Mouse (Mus musculus) urinary bladder, postnatal 4 days (tissue): ENCODE measurements at regions not wholly inside any gene's neighbourhood (a gene's known extent, or its start where the extent isn't known, plus 50 kb on each side); places are given as distances from the start of the nearest gene placed in this dataset.

ENCODE experiments used
- DNase-seq, 2 experiments: peaks; one replicate each; pipeline ENCODE4 v3.0.0; 2021 to 2022; ENCODE audit warnings: low spot score in 2 of 2

DNA sequence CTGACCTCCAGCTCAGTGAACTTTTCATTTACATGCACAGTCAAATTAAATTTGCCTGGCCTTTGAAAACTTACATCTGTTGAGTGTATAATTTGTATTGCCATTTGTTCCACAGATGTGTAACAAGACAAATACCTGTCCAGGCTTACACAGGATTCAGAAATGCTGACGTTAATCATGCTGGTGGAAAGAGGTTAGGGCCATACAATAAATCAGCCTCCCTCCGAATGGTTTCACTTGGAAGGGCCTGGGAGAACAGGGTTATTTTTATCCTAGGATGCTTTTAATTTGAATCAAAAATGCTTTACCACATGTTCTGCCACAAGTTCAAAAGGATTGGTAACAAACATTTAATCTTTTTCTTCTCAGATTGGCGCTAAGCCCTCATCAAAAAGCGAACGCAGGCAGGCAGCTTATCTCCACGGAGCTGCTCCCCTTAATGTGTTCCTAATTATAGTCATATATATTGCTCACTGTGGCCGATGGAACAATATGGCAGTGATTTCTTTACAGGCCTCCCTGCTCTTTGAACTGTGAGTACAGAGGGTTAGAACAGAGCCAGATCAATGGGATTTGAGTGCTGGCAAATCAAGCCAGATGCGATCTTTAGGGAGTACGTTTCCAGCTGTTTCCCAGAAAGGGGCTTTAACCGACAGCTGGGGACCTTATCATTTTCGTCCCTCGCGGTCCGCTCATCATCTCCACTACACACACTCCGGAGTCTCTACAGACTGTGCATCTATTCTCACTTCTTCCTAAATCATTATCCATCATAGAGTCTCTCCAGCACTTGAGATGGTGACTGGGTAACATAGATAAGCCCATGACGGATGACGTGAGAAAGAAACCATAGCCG lies 313.9 kb downstream of the Ndfip2 start:
- DNase-seq: no peak

GRCm38 (mm10) chr14:105570156-105570555 lies 311.8 kb downstream of the Ndfip2 start:
- no peak for DNase-seq

GRCm38 (mm10) chr14:105565827-105566226 lies 307.5 kb downstream of the Ndfip2 start:
- no peak for DNase-seq

GRCm38 (mm10) chr14:105562843-105563242 lies 304.5 kb downstream of the Ndfip2 start:
- no peak for DNase-seq

GRCm38 (mm10) chr14:105556813-105557212 lies 298.4 kb downstream of the Ndfip2 start:
- no peak for DNase-seq

GRCm38 (mm10) chr14:105544066-105544465 lies 285.7 kb downstream of the Ndfip2 start:
- no peak for DNase-seq

GRCm38 (mm10) chr14:105542486-105543145 lies 284.2 kb downstream of the Ndfip2 start:
- no peak for DNase-seq

DNA sequence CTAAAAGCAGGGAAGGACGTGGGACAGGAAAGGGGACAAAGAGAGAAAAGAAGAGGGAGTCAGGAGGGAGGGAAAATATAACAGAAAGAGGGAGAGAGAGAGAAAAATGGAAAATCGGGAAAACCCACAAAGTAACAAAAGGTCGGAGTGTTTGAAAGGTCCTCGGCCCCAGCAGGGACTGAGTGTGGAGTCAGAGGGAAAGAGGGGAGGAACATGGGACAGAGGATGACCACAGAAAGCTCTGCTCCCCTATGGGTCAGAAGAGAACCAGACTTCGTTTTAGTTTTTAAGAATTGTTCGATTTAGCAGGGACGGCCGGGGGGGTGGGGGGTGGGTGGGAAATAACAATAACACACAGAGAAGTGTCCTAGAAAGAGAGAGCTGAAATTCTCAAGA lies 283.7 kb downstream of the Ndfip2 start:
- DNase-seq: no peak

- DNase-seq: no peak
These were observed 273.9 kb downstream of the Ndfip2 start for GRCm38 (mm10) chr14:105532168-105532745.

GRCm38 (mm10) chr14:105528107-105528506 lies 269.7 kb downstream of the Ndfip2 start:
- no peak for DNase-seq

DNA sequence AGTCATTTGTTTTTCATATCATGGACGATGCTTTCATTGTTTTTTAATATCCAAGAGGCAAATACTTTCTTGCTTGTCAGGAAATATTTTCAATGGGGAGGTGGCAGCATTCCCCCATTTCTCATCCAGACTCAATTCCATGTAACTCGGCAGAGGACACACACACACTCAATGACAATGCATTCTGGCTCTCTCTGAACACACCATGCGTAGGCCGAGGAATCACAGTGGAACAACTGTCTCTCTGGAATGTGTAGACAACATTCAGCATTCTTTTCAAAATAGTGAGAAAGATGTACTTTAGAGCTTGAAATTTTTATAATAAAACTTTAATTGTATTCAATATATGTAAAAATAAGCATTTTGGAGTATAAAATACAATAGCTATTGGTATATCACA lies 265.5 kb downstream of the Ndfip2 start:
- no peak for DNase-seq

DNA sequence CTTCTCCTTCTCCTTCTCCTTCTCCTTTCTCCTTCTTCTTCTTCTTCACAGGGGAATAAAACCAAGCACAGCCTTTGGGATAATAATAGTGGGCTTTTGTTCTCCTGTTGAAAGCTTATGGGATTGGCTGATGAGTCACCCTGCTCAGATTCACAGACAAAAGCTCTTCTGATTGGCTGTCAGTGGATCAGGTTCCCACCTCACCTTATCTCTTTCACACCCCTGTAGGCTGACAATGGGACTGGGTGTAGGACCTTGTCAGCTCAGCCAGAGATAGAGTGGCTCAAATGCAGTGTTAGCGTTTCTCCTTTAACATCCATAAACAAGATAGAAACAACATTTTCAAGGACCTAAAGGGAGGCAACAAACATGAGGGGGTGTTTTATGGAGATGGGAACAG lies 263.9 kb downstream of the Ndfip2 start:
- DNase-seq: no peak

- DNase-seq: no peak
These were observed 260.3 kb downstream of the Ndfip2 start for GRCm38 (mm10) chr14:105518706-105519105.

GRCm38 (mm10) chr14:105514413-105514812 lies 256.0 kb downstream of the Ndfip2 start:
- DNase-seq: no peak

DNA sequence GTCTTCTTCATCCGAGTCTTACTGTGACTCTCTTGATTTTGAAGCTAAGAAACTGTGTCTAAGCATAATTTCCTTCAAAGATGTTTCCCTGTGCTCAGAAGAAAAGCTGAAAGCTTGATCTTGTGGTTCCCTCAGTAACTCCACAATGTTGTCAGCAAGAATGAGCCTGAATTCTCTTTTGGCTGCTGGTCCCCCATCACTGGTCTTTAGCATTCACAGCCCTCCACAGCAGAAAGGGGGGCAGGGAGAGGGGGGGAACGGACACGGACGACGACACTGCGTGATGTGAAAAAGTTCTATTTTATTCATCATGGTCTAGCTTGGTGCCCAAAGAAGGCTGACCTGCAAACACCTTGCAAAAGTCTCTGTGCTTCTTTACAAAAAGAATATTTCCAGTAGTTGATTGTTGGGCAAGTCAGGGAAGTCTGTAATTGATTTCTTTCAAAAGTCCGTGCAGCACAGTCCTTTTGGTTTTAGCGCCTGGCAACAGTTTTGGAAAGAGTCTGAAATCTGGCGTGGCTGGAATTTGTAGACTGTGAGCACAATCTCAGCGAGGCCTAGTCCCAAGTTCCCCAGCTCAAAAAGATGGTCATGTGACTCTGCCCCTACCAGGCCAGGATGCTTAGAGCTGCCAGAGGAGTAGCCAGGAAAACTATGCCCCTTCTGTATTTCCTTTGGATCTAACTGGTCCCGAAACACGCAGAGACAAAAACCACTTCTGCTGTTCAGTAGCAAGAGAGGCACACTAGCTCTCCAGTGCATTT lies 254.7 kb downstream of the Ndfip2 start:
- no peak for DNase-seq

DNA sequence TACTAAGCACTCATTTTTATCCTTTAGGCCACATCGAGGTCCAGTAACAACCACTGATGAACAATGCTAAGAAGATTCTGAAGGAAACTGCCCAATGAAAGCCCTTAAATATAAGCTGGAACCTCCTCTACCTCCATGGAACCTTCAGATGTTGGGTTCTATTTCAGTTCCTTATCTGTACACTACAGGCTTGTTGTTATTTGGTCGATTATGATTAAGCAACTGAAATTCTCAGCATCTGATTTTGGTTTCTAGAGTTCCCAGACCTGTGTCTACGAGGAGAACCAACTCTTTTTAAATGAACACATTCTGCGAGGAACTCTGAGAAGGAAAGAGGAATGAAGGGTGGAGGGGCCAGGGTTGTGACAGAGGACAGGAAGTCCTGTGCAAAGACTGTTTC lies 253.5 kb downstream of the Ndfip2 start:
- no peak for DNase-seq

DNA sequence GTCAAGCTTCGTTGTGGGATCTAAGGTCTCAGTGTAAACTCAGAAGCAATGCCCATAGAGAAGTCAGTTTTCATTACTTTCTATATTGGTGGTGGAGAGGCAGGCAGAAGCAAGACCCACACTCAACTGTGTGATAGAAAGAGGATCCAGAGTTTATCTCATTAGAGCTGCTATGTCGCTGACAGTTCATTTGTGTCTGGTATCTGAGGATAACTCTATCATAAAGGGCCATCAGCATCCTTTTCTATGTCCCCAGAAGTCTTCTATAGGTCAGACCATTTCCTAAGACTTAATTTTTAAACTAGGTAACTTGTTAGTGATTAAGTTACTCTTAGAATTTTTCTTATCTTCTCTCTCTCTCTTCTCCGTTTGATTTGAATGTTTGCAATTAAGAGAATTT lies 252.8 kb downstream of the Ndfip2 start:
- no peak for DNase-seq

GRCm38 (mm10) chr14:105505261-105505660 lies 246.9 kb downstream of the Ndfip2 start:
- DNase-seq: no peak

DNA sequence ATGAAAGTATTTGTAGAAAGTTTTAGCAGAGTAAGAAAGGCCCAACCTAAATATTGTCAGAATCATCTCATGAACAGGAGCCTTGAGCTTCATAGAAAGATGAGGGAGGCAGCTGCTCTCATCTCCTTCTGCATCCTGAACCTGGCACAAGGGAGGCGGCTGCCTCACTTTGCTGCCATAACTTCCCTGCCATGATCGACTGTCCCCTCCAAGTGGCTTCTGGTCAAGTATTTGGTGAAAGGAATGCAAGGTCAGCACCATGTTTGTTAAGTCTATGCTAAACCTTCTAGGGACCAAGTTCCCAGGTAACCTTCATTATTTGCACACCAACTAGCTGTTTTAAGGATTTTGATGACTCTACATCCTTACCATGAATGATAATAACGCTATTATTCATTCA lies 246.0 kb downstream of the Ndfip2 start:
- DNase-seq: no peak

GRCm38 (mm10) chr14:105503806-105504205 lies 245.4 kb downstream of the Ndfip2 start:
- no peak for DNase-seq

DNA sequence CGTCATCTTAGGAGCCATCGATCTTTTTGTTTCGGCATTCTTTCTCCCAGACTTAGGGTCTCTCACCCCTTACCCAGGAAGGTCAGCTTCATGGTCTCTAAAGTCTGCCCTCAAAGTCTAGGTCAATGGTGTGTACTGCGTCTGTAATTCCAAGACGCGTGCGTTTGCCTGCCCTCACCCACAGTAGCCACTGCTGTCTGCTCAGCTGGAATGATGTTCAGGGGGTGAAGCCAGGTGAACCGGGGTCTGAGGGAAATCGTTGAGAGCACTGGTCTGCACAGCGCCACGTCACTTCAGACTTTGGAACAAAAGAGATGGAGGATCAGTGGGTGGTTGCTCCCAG lies 244.2 kb downstream of the Ndfip2 start:
- DNase-seq: no peak
